Mouse (Mus musculus): ENCODE measurements around the gene Btbd9.
"Not testable (repeated sequence)": the region's sequence is repeated elsewhere in the genome, so short reads cannot be mapped to it uniquely, and the experiment has no call there.

Gene Btbd9

DNA sequence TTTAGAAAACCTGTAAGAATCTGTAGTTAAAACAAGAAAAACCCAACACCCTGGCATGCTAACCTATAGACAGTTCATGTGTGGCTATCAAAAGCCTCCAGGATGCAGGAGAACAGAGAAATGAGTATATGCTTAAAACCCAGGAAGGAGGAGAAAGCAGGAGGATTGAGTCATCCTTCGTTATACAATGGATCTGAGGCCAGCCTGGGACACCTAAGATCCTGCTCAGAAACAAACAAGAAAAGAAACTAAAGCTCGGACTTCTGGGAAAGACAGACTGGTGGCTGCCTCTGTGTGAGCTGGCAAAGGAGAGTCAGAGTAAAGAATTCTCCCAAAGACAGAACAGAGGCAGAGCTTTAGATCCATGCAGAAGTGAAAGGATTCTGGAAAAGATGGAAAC is 17.7 kb downstream of the Btbd9 start:
- no peak for DNase-seq (ENCODE audit: low spot score in 2 of 2)

DNA sequence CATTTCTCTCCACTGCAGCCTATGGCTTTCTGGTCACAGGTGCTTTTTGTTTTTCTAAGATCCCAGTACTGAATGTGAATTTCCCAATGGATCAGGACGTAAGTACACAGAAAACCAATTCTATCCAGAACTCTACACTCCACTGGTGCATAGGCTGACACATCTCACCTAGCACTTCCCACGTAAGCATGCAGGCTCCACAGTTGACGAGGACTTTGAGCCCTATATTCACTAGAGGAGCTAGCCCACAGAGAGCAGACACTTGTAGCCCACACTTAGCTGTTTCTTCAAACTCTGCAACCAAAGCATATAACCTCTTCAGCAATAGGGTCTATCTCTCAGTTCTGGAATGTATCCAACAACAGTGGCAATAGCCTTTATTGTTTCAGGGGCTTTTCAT is 19.8 kb downstream of the Btbd9 start:
- DNase-seq (ENCODE audit: low spot score in 2 of 2): no peak

DNA sequence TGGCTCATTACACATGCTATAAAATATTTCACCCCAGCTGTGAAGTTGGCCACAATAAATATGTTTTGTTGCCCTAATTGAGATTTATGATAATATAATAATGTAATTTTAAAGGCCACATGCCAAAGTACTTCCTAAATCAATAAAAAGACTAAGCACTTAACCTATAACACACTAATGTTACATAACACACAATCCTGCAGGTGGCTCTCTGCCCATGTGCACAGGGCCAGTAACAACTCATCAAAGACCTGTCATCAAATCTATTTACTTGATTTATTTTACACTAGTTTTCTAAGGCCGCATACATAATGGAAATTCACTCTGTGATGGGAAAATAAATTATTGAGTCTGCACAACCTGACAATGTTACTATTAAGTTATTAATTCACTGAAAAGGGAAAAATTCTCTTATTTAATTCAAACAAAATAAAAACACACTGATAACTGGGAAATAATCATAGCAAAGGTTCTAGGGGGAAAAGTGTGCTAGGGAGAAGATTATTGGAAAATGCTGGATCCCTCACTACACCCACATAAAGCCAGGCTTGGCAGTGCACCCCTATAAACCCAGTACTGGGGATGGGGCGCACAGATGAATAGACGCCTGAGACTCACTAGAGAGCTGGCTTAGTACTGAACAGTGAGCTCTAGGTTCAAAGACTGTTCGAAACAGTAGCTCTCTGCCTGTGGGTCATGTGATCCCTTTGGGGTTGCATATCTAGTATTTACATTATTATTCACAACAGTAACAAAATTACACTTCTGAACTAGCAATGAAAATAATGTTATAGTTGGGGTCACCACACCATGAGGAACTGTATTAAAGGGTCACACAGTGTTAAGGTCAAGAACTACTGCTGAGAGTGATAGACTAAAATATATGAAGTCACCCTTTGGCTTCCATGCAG is 23.0 kb downstream of the Btbd9 start:
- DNase-seq (ENCODE audit: low spot score in 2 of 2): no peak

DNA sequence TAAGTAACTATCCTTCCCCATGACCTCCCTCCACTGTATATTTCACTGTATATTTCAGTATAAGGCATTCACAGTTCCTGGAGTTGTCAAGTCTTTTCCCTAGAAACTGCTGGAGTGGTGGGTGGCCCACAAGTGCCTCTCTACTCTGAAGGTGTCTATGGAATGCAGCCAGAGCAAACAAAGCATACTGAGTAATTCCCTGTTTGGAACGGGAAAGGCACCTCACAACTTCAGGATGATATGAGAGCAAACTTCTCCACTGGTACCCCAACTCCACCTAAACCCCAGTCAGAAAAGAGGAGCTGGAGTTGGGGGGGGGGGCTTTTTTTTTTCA is 25.5 kb downstream of the Btbd9 start:
- DNase-seq (ENCODE audit: low spot score in 2 of 2): peak; percentile 73 to 75

DNA sequence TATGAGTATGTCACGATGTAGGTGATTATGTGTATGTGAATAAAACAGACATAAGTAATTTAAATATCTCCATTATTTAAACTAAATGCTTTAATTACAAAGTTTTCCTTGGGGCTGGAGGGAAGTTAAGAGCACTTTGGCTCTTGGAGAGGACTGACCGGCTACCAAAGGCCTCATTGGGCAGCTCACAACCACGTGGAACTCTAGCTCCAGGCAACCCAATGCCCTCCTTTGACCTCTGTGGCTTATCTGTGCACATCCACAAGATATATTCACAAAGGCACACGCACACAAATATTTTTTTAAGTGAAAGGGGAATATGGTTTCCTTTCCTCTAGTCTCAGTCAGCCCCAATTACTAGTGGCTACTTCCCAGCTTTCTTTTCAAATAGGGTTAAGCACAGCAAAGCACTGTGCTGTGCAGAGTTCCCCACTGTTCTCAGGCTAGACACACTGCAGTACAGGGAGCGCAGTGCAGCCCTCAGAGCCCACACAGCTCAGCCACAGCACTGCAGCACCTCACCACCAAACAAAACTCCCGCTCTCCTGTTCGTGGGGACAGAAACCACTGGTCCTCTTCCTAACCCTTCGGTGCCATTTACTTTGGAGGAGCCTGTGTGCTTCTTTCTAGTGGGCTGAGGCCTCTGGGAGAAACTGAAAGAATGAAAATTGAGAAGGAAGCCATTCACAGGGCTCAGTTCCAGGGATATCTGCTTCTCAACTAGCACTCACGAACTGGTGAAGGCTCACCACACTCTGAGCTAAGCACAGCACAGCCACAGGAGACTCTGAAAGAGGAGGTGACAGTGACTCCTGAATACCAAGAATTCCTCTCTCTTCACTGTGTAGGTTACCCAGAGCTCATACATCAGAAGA is 26.2 kb downstream of the Btbd9 start:
- DNase-seq (ENCODE audit: low spot score in 2 of 2): peak in 1 of 2 experiments; percentile 54

DNA sequence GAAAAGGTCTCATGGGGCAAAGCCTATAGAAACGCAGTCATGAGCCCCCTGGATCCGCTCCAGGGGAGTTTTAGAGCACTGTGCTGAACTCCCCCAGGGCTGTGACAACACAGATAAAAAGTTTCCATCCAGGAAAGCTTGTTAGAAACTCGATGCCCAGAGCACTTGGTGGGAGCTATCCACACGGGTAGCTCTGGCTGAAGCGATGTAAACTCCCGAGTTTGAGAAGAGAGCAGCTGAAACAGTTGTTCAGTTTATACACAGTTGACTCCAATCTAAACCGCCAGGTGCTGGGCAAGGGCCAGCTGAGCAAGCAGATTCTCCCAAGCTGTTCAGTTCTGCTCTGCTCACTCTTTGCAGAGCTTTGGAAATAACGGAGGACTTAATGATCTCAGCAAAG is 37.2 kb downstream of the Btbd9 start:
- peak in 1 of 2 experiments; percentile 52 for DNase-seq (ENCODE audit: low spot score in 2 of 2)

DNA sequence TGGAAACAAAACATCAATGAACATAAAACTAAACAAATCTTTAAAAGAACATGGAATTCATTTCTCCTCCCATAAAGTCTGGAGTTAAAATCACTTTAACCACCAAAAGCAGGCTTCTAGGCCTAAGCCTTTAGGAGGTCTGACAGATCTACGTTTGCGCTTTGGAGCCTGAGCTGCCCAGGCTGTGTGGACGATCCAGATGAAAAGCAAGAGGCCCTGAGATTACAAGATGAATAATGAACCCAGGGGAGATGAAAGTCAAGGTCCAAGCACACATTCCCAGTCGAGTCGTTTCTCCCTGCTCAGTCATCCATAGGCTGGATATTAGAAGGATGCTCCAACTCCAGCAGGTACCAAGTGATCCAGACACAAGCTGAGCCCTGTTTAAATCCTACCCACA is 39.6 kb downstream of the Btbd9 start:
- no peak for DNase-seq (ENCODE audit: low spot score in 2 of 2)

DNA sequence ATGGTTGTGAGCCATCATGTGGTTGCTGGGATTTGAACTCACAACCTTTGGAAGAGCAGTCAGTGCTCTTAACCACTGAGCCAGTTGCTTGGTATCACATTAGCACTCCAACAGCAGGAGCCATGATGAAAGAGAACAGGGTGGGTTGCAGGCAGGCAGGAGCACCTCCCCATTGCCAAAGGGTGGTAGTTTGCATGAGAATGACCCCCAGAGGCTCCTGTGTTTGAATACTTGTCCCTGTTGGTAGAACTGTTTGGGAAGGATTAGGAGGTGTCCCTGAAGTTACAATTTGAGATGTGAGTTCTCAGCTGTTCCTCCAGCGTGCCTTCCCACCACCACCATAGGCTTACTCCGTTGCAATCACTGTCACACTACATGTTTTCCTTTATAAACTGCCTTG is 43.2 kb downstream of the Btbd9 start:
- no peak for DNase-seq (ENCODE audit: low spot score in 2 of 2)

DNA sequence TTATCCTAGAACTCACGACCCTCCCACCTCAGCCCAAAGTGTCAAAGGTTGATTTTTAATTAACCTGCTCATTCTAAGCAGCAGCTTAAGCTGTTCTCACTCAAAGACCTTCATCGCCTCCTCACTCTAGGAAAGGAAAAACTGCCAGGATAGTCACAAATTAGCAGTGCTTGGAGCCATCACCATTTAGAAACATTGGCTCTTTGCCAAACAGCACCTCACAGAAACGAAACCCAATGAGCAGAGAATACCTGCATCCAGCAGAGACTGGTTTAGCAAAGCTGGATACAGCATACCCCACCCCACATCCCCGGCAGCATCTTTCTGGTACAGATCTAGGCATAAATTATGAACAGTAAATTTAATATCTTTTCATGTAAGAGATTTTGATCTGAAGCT is 45.7 kb downstream of the Btbd9 start:
- no peak for DNase-seq (ENCODE audit: low spot score in 2 of 2)

DNA sequence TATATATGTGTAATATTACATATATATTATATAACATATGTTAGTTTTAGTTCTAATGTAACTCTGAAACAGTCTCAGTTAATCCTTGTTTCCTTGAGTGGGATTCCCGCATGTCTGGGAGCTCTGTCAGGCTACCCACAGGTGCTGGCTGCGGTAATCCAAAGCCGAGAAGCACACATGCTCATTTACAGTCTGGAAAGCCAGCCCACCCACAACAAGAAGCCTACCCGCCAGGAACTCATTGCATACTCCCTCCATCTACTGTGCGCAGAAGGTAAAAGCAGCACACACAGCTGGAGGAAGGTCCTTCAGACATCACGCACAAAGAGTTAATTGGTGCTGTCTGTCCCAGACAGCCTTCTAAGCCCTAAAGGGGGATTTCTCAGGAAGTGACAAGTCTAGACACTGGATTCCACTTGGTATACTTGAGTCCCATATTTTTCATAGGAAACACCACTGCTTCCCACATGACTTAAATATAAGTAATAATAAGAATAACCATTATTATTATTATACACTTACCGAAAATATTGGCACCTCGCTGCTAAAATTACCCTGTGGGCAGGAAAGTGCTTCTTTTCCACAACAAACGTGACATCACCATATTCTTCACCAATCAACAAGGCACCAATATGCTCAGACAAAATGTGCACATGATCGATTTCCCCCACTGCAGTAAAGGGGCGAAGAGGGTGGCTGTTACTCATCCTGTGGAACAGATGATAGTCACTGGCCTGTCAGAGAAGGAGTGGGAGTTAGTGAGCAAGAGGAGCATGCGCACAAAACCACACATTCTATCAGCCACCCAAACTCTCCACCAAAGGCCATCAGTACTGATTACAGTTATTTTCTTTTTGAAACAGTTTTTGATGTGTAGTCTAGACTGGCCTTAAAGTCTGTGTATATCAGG is 46.4 kb downstream of the Btbd9 start:
- peak in 1 of 2 experiments; percentile 58 for DNase-seq (ENCODE audit: low spot score in 2 of 2)

DNA sequence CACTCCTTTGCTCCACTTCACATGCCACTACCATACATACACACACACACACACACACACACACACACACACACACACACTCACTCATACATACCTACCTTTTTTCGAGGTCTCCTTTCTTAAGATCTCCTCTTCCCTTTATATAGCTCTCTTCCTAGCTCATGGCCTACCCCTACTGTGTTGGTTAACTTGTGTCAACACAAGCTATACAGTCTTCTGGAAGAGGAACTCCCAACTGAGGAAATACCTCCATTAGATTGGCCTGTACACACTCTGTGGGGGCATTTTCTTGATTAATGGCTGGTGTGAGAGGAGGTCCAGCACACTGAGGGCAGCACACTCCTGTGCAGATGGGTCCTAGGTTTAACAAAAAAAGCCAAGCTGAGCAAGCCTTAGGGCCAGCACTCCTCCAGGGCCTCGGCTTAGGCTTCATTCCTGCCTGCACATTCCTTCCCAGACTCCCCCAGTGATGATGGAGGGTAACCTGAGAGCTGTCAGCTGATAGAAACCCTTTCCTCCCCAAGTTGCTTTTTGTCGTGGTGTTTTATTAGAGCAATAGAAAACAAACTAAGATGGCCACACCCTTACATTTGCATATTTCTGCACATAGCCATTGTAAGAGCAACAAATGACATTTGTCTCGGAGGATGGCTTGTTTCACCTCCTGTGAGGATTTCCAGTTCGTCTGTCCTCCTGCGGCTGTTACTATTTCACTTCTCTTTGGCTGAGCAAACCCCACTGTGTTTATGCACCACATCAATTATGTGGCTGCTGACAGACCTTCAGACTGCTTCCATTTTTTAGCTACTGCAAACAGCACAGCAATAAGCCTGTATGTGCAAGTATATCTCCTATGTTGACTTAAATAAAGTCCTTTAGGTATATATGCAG is 50.6 kb downstream of the Btbd9 start:
- no peak for DNase-seq (ENCODE audit: low spot score in 2 of 2)

DNA sequence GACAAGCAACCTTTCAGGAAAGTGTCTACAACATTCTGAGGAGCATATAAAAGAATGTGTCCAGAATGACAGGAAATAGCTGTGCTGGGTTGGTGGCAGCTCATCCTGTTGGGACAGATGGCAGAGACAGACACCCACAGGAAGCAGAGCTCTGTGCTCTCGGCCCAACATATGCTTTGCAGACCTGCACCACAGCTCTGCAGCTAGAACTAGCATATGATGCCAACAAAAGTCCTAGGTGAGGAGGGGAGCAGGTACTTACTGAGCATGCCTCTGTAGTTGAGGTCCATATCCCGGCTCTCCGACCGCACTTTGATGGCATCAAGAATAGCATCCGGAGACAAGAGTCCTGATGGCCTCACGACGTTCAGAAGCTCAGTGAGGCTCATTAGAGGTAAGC is 51.8 kb downstream of the Btbd9 start:
- peak in 1 of 2 experiments; percentile 77 for DNase-seq (ENCODE audit: low spot score in 2 of 2)

DNA sequence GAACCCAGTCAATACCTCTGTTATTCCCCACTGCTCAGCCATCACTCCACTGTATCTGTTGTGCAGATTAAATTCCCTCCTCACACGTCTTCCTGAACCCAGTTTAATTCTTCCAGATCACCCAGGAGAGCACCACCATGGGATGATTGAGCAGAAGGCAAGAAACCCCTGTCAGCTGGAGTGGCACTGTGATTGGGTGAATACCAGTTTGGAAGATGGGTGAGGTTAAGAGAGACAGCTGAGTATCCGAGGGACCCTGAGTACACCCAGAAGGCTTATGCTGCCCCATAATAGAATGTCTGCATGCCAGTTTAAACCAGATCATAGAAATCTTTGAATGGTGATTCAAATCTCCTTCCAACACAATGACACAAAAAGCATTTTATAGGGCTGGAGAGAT is 52.5 kb downstream of the Btbd9 start:
- DNase-seq (ENCODE audit: low spot score in 2 of 2): no peak

DNA sequence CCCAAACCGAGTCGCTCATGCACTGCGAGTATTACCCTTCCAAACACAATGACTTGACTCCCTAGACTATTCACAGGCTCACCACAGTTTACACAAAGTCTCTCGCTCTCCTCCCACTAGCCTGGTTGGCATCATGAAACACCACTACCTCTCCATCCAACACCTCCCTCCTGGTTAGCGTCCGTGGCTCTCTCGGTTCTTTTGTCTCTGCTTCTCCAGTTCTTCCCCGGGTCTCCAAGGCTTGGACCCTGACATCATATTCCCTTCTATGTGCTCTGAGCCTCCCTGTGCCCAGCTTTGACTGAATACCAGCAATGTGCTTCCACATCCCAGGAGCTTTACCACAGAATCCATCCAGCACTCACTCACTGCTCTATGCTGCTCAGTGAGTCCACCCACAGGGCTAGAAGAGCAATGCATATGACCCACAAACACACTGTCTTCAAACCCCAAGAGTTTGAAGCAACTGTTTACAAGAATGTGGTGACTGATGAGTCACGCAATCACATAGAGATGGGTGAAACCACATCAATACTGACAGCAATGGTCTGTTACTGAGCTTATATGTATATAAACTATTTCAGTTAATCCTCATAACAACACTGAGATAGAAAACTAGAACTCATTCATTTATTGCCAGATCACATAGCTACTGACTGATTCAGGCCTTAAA is 53.7 kb downstream of the Btbd9 start:
- no peak for DNase-seq (ENCODE audit: low spot score in 2 of 2)

DNA sequence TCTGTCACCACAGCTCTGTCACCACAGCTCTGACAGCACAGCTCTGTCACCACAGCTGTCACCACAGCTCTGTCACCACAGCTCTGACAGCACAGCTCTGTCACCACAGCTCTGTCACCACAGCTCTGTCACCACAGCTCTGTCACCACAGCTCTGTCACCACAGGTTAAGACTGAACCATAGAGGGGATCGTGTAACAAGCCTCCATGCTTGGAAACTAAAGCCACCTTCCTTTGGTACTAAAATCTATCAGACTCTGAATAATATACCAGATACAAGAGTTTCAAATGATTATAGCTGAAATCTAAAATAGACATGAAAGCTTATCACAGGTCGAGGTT is 57.1 kb downstream of the Btbd9 start:
- not testable (repeated sequence) for DNase-seq (ENCODE audit: low spot score in 2 of 2)

DNA sequence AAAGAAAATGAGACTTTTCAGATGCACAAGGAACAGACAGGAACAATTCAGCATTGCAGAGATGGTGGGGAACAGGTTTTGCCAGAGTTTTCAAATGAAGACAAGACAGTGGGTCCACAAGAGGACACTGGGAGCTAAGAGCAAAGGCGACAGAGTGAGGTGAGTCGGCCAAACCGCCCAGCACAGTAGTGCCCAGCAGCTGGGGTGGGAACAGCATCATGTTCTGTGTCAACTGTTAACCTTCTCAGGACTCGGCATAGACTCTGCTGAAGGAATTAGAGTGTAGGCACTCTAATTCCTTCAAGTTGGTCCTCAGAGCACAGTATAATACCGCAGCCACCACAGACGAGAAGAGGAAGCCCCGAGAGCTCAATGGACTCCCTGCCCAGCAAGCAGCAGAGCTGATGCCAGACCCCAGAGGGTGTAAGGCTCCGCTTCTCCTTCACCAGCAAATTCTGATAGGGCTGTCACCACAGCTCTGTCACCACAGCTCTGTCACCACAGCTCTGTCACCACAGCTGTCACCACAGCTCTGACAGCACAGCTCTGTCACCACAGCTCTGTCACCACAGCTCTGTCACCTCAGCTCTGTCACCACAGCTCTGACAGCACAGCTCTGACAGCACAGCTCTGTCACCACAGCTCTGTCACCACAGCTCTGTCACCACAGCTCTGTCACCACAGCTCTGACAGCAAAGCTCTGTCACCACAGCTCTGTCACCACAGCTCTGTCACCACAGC is 57.7 kb downstream of the Btbd9 start:
- DNase-seq (ENCODE audit: low spot score in 2 of 2): no peak

DNA sequence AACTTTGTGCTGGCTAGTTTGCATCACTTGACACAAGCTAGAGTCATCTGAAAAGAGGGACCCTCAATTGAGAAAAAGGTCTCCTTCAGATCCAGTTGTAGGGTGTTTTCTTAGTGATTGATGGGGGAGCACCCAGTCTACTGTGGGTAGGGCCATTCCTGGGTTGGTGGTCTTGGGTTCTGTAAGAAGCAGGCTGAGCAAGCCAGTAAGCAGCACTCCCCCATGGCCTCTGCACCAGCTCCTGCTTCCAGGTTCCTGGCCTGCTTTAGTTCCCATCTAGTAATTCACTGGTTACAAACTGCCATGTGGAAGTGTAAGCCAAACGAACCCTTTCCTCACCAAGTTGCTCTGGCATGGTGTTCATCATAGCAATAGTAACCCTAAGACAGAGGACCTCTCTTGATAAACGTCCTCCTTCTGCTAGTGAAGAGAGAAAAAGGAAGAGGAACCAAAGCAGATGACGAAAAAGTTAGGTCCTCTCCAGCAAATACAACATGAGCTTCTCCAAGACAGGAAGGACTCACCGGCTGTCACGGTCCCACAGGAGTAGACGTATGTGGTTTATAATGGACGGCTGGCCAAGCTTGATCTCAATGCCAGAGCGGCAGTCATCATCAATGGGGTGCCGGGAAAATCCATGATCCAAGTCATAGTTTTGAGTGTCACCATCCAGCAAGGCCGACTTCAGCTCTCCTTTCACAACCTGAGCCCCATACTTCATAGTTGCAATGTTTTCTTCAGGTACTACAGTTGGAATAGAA is 59.5 kb downstream of the Btbd9 start:
- DNase-seq (ENCODE audit: low spot score in 2 of 2): no peak

DNA sequence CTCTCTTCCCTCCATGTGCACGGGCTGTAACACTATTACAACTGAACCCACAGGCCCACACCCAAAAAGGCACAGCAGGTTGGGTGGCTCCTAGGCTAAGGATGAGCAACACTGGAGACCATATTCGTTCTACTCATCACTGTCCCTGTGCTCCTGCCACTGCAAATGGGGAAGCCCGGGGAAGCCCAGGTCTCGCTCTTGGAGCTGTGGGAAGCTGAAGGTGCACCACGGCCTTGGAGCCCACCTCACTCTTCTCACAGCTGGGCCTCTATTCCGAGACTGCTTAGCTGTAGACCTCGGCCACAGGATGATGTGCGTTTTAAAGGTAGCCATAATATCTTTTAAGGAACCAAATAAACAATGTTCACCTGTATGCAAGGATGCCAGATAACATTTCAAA is 60.9 kb downstream of the Btbd9 start:
- no peak for DNase-seq (ENCODE audit: low spot score in 2 of 2)

DNA sequence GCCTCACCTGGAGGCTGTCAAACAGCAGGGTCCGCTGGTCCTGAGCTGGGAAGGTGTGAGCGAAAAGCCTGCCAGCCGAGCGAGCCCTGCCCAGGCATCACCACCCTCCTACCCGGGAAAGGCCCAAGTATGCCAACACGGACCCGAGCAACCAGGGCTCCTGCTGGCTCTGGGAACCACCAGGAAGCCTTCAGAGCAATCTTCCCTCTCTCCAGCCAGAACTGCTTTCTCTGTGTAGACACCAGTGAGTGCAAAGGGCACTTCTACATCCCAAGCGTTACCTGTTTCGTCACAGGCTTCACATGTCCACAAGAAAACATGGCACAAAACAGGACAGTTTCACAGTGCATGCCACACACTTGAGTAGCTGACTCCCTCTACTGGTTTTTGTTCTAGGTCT is 63.3 kb downstream of the Btbd9 start:
- no peak for DNase-seq (ENCODE audit: low spot score in 2 of 2)
